Mouse (Mus musculus): ENCODE results near the gene Pkdrej.
"Not testable (repeated sequence)": the region's sequence is repeated elsewhere in the genome, so short reads cannot be mapped to it uniquely, and the experiment has no call there.

The Pkdrej gene

GRCm38 (mm10) chr15:85809091-85809490, 12.4 kb downstream of the Pkdrej start:
- no peak for DNase-seq (ENCODE audit: low read depth)

- DNase-seq (ENCODE audit: low read depth): no peak
Measured at GRCm38 (mm10) chr15:85808434-85808833, 13.1 kb downstream of the Pkdrej start.

GRCm38 (mm10) chr15:85808031-85808430, 13.5 kb downstream of the Pkdrej start:
- no peak for DNase-seq (ENCODE audit: low read depth)

- DNase-seq (ENCODE audit: low read depth): no peak
Measured at GRCm38 (mm10) chr15:85807404-85807803, 14.1 kb downstream of the Pkdrej start.

GRCm38 (mm10) chr15:85806886-85807285, 14.6 kb downstream of the Pkdrej start:
- DNase-seq (ENCODE audit: low read depth): no peak

- no peak for DNase-seq (ENCODE audit: low read depth)
Measured at GRCm38 (mm10) chr15:85802931-85803330, 18.6 kb downstream of the Pkdrej start.

- no peak for DNase-seq (ENCODE audit: low read depth)
Measured at GRCm38 (mm10) chr15:85798676-85799075, 22.9 kb downstream of the Pkdrej start.

- no peak for DNase-seq (ENCODE audit: low read depth)
Measured at GRCm38 (mm10) chr15:85795516-85795915, 26.0 kb downstream of the Pkdrej start.

GRCm38 (mm10) chr15:85792819-85793218, 28.7 kb downstream of the Pkdrej start:
- DNase-seq (ENCODE audit: low read depth): no peak

GRCm38 (mm10) chr15:85791449-85791848, 30.1 kb downstream of the Pkdrej start:
- DNase-seq (ENCODE audit: low read depth): no peak

- DNase-seq (ENCODE audit: low read depth): no peak
Measured at GRCm38 (mm10) chr15:85788633-85789032, 32.9 kb downstream of the Pkdrej start.

- no peak for DNase-seq (ENCODE audit: low read depth)
Measured at GRCm38 (mm10) chr15:85788051-85788450, 33.5 kb downstream of the Pkdrej start.

- no peak for DNase-seq (ENCODE audit: low read depth)
Measured at GRCm38 (mm10) chr15:85787482-85787881, 34.1 kb downstream of the Pkdrej start.

GRCm38 (mm10) chr15:85786711-85787110, 34.8 kb downstream of the Pkdrej start:
- DNase-seq (ENCODE audit: low read depth): no peak

- DNase-seq (ENCODE audit: low read depth): no peak
Measured at GRCm38 (mm10) chr15:85784341-85784740, 37.2 kb downstream of the Pkdrej start.

- DNase-seq (ENCODE audit: low read depth): peak; percentile 2
Measured at GRCm38 (mm10) chr15:85783146-85783545, 38.4 kb downstream of the Pkdrej start.

GRCm38 (mm10) chr15:85778891-85779290, 42.6 kb downstream of the Pkdrej start:
- DNase-seq (ENCODE audit: low read depth): not testable (repeated sequence)

- no peak for DNase-seq (ENCODE audit: low read depth)
Measured at GRCm38 (mm10) chr15:85776771-85777170, 44.8 kb downstream of the Pkdrej start.

GRCm38 (mm10) chr15:85776241-85776640, 45.3 kb downstream of the Pkdrej start:
- DNase-seq (ENCODE audit: low read depth): no peak

- DNase-seq (ENCODE audit: low read depth): no peak
Measured at GRCm38 (mm10) chr15:85775001-85775400, 46.5 kb downstream of the Pkdrej start.

- DNase-seq (ENCODE audit: low read depth): no peak
Measured at GRCm38 (mm10) chr15:85774419-85774818, 47.1 kb downstream of the Pkdrej start.

GRCm38 (mm10) chr15:85772146-85772740, 49.3 kb downstream of the Pkdrej start:
- DNase-seq (ENCODE audit: low read depth): no peak

GRCm38 (mm10) chr15:85771306-85772121, 50.0 kb downstream of the Pkdrej start:
- DNase-seq (ENCODE audit: low read depth): no peak

GRCm38 (mm10) chr15:85768991-85769390, 52.5 kb downstream of the Pkdrej start:
- no peak for DNase-seq (ENCODE audit: low read depth)
